Mouse (Mus musculus) brain, embryonic 14.5 days (tissue): ENCODE results near the gene Insrr.

ENCODE experiments used
- CTCF ChIP-seq: fragments of 200-500 bp; IDR thresholded peaks from 2 replicates; pipeline ENCODE4 v1.5.1; 2012; ENCODE audit warnings: inconsistent platforms, mild to moderate bottlenecking, moderate library complexity, borderline replicate concordance; ENCODE audit not compliant: insufficient read depth, insufficient read length; ENCODE audit errors: extremely low read depth
- POLR2A ChIP-seq: fragments of 200-500 bp; IDR thresholded peaks from 2 replicates; pipeline ENCODE4 v1.6.1; 2012; ENCODE audit warnings: mild to moderate bottlenecking, inconsistent platforms, borderline replicate concordance; ENCODE audit not compliant: poor library complexity, insufficient read depth, insufficient read length, severe bottlenecking; ENCODE audit errors: extremely low read depth

DNA sequence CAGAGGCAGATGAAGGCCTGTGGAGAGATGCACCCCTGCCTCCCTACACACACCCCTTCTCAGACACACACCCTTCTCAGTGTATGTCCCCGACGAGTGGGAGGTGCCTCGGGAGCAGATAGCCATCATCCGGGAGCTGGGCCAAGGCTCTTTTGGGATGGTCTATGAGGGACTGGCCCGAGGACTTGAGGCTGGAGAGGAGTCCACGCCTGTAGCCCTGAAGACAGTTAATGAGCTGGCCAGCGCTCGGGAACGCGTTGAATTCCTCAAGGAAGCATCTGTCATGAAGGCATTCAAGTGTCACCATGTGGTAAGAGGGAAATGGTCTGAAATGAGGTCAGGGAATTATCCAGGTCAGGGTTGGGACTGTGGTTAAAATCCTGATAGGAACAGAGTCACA is 16.1 kb downstream of the Insrr start:
- TF ChIP-seq CTCF (no peak), POLR2A (no peak)
